Mouse (Mus musculus) gastrocnemius, adult 2 months (tissue): ENCODE results near the gene Uap1l1. TPM values are rescaled to one million over a fixed set of nuclear protein-coding genes. Genes with fewer than 3 reads are reported as not detected.
A peak's percentile ranks its signal among the peaks of the same experiment; 100 is the strongest.

Source experiments
- DNase-seq: peaks from one replicate; pipeline ENCODE4 v3.0.0; 2022
- H3K27ac ChIP-seq: fragments of 200-600 bp; 2 replicates; pipeline ENCODE4 v1.8.1; 2022; ENCODE audit warnings: mild to moderate bottlenecking
- H3K4me3 ChIP-seq: fragments of 200-600 bp; 2 replicates; pipeline ENCODE4 v1.8.1; 2022; ENCODE audit warnings: mild to moderate bottlenecking, moderate library complexity
- CTCF ChIP-seq: fragments of 200-600 bp; IDR thresholded peaks from 2 replicates; pipeline ENCODE4 v1.8.1; 2022; ENCODE audit warnings: antibody characterized with exemption, mild to moderate bottlenecking, moderate library complexity
- intact Hi-C: fragments of 180-260 bp; cut with DNase I; formaldehyde crosslinking; loops from one replicate; pipeline ENCODE4 v1.15.1; 2025
- total RNA-seq, 2 experiments: library from RNA; stranded (reverse); gene quantifications; 2 replicates each; pipeline ENCODE4 v1.2.3; 2021

The Uap1l1 gene
- total RNA-seq, 2 experiments from 2014 or later: 4.3 to 5.4 TPM

GRCm38 (mm10) chr2:25363478-25364178 lies 1.9 kb downstream of the Uap1l1 start:
- intact Hi-C loops: no loop called here
- DNase-seq: no peak
- Histone ChIP-seq H3K4me3 (peak overlapping the region; percentile 90; the same call in 1 of the 2 replicates), H3K27ac (no peak overlapping the region)
- no peak for TF ChIP-seq CTCF

GRCm38 (mm10) chr2:25359848-25360247 lies 5.6 kb downstream of the Uap1l1 start:
- DNase-seq: no peak
- intact Hi-C loops: no loop called here
- Histone ChIP-seq H3K4me3 (no peak overlapping the region), H3K27ac (no peak overlapping the region)
- TF ChIP-seq CTCF: no peak

DNA sequence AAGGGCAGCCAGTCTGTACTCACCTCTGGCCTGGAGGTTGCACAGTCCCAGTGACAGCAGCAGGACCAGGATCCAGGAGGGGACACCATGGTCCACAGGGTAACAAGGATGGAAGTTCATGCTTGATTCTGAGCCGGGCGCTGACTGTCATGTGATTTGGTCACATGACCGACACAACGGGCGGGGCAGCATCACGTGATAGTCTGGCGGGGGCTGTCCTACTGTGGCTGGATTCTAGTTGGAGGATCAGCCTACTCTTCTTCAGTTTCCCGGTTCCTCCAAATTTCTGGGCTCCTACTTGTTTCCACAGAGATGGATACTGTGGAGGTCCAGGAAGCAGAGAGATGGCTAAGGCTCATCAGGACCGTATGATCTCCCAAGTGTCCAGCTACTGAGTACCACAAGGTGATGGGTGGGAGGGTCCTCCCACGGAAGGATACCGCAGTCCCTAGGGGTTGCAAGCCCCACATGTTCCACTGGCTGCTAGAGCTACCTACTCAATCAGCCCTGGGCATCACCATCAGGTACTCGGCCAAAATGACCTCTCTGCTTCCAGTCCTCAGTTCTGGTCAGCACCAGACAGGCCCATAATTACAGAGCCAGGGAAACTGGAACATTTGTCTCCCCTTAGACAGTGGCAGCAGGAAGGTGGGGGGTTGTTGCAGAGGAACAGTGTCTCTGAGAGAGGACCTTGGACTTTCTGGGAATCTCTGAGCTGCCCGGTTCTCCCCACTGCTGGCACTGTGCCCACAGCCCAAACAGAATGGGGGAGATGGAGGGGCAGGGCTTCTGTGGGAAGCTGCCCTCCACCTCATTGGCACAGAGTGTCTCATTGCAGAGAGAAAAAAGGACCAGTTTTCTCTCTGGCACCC lies 9.0 kb downstream of the Uap1l1 start, which contains the start of gene Dpp7:
Gene Dpp7 (minus strand): TSS at position 152 of the 872 bp plus-strand sequence.
- Histone ChIP-seq H3K4me3 (peak within 1 kb of the TSS; percentile 86), H3K27ac (peak within 1 kb of the TSS; percentile 64)
- no peak for TF ChIP-seq CTCF
- DNase-seq: peak; percentile 90
- intact Hi-C loops: no loop called here

DNA sequence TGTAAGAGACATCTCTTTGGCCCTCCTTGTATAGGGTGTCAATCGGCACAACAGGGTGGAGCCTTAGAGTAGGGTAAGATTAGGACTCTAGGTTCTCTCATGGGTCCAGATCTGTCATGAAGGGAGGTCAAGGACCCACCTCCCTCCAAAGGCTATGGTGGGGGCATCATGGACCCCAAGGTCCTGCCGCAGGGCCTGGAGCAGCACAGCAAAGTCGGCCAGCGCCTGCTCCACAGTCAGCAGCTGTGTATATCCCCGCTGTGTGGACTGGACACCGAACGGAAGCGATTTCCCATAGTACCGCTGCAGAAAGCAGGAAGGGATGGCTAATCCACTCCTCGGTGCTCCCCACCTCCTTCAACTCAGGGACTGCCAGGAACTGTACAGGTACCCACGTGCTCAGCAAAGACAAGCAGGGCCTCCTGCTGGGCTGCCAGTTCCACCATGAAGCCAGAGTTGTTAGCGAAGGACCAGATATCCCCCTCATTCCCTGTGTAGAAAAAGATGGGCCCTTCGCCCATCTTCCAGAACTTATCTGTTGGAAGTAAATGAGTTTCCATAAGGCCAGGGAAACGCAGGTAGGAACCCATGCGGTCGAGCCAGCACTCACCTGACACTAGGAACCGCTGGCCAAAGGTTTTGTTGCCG lies 9.9 kb downstream of the Uap1l1 start:
- H3K27ac ChIP-seq: peak overlapping the region; percentile 64; the same call in 1 of the 2 replicates
- intact Hi-C loops: no loop called here
- no peak for TF ChIP-seq CTCF

DNA sequence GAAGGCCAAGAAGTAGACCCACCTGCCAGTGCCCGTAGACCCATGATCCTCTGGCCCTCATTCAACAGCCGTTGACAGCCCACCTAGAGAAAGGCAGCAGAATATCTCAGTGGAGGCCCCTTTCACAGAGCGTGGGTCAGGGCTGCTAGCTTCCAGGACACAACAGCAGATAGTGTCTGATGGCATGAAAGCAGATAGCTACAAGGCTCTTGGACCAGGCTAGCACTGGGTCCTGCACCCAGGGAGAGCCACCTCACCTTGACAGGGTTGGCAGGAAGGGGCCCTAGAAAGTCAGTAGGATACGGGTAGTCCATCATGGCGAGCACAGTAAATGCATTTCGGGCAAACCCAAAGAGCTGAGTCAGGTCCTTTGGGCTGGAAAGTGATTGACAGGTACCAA lies 11.3 kb downstream of the Uap1l1 start:
- Histone ChIP-seq H3K27ac (no peak overlapping the region), H3K4me3 (no peak overlapping the region)
- no peak for DNase-seq
- intact Hi-C loops: no loop called here
- no peak for TF ChIP-seq CTCF

More for the DNA sequence above, 9.9 kb downstream of the Uap1l1 start:
- H3K4me3 ChIP-seq: peak overlapping the region; percentile 86
- DNase-seq: no peak

DNA sequence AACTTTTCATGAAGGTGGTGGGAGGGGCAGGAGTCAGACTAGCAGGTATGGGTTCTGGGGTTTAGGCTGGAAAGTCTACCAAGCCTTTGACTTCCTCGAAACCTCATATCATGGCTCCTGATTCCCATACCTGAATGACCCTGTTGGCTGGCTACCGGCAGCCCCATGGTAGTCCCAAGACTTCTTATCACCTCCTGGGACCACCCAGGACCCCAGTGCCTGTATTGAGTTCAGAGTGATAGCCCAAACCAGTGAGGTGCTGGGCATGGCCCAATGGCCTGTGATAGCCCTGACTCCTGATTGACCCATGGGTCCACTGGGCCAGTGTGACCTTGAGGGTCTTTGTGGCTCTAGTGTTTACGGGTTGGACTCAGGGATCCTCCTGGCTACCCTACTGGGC lies 14.8 kb downstream of the Uap1l1 start:
- intact Hi-C loops: no loop called here
- no peak for TF ChIP-seq CTCF
- H3K4me3 ChIP-seq: no peak overlapping the region
- H3K27ac ChIP-seq: no peak overlapping the region
- no peak for DNase-seq

DNA sequence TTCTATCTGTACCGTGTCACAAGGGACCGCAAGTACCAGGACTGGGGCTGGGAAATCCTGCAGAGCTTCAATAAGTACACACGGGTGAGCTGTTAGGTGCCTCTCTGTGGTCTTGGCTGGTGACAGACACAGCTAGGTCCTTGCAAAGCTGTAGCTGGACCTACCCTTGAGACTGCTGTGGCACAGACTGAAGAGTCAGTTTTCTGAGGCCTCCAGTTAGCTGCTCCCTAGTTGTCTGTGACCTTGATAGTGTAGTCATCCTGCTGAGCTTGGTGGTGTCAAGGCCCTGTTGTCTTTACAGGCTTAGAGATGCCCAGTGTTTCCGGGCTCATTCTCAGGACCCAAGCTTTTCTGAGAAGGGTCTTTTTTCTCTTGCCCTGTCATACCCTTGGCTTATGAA lies 16.0 kb downstream of the Uap1l1 start:
- no peak overlapping the region for H3K27ac ChIP-seq
- H3K4me3 ChIP-seq: no peak overlapping the region
- no peak for DNase-seq
- TF ChIP-seq CTCF: no peak
- intact Hi-C loops: no loop called here

- no peak overlapping the region for H3K4me3 ChIP-seq
- no peak for TF ChIP-seq CTCF
- intact Hi-C loops: no loop called here
- no peak for DNase-seq
- H3K27ac ChIP-seq: no peak overlapping the region
Observed at GRCm38 (mm10) chr2:25348162-25348561, 17.3 kb downstream of the Uap1l1 start.

- TF ChIP-seq CTCF: no peak
- intact Hi-C loops: no loop called here
- DNase-seq: no peak
- Histone ChIP-seq H3K4me3 (no peak overlapping the region), H3K27ac (no peak overlapping the region)
Observed at GRCm38 (mm10) chr2:25338303-25338702, 27.2 kb downstream of the Uap1l1 start.

DNA sequence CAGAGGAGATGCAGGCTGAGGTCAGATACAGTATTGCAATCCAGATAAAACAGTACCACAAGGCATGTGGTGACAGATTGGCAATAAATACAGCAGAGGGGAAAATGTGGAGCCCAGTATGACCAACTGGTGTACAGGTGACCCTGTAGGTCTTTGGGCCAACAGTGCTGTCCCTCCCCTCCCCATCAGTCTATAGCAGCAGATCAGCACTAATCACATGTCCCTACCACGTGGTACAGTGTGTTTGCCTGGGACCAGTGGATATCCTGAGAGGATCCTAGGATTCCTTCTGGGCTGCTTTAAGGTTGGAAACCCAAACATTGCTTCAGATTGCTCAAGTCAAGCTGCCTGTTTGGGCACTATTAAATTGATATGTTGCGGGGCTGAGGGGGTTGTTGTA lies 31.9 kb downstream of the Uap1l1 start:
- no peak overlapping the region for H3K27ac ChIP-seq
- H3K4me3 ChIP-seq: peak overlapping the region; percentile 91
- intact Hi-C loops: loop anchor here (5.0 kb wide), 3 partner anchors 61 to 141 kb away; partner anchors contain the start of genes Anapc2, Ssna1 and Tmem203
- DNase-seq: no peak
- no peak for TF ChIP-seq CTCF

GRCm38 (mm10) chr2:25332286-25333160 lies 33.0 kb downstream of the Uap1l1 start, which contains the start of gene Man1b1:
Man1b1 (plus strand) TSS chr2:25332338.
- Histone ChIP-seq H3K27ac (peak within 1 kb of the TSS; percentile 89), H3K4me3 (peak within 1 kb of the TSS; percentile 91)
- intact Hi-C loops: loop anchor here (5.0 kb wide), 3 partner anchors 60 to 140 kb away; partner anchors contain the start of genes Anapc2, Ssna1 and Tmem203
- peak; percentile 99 for DNase-seq
- peak; percentile 39 for TF ChIP-seq CTCF
